Mouse (Mus musculus) spleen, embryonic (tissue): ENCODE data around the gene Gm10715.
"Not testable (repeated sequence)": the region's sequence is repeated elsewhere in the genome, so short reads cannot be mapped to it uniquely, and the experiment has no call there.

Source experiments
- CTCF ChIA-PET: fragments of 350-600 bp; sonication (Branson Sonifier 250); formaldehyde crosslinking; loops from one replicate; lab custom pipeline; 2022; lab: Charles Lee

Gm10715 gene

GRCm38 (mm10) chr9:3036577-3036976 is at the start of gene Gm10715:
TSS of gene Gm10715 (plus strand) at chr9:3036877.
- CTCF ChIA-PET: not testable (repeated sequence)

GRCm38 (mm10) chr9:3000445-3000972 is 36.2 kb upstream of the Gm10715 start, which contains the start of gene Gm10722:
TSS of gene Gm10722 (plus strand) at chr9:3000922.
- CTCF ChIA-PET: not testable (repeated sequence)

- CTCF ChIA-PET: not testable (repeated sequence)
These were observed 35.7 kb upstream of the Gm10715 start for GRCm38 (mm10) chr9:3001006-3001405.

GRCm38 (mm10) chr9:3001948-3002659 is 34.6 kb upstream of the Gm10715 start:
- CTCF ChIA-PET: not testable (repeated sequence)

GRCm38 (mm10) chr9:3002794-3003396 is 33.8 kb upstream of the Gm10715 start, which contains the start of gene Gm11168:
TSS of gene Gm11168 (plus strand) at chr9:3003346.
- CTCF ChIA-PET: not testable (repeated sequence)

- CTCF ChIA-PET: not testable (repeated sequence)
These were observed 30.5 kb upstream of the Gm10715 start for GRCm38 (mm10) chr9:3006179-3006578.

- CTCF ChIA-PET: not testable (repeated sequence)
These were observed 30.0 kb upstream of the Gm10715 start for GRCm38 (mm10) chr9:3006636-3007035.

GRCm38 (mm10) chr9:3007272-3007671 is 29.4 kb upstream of the Gm10715 start:
- CTCF ChIA-PET: not testable (repeated sequence)

- CTCF ChIA-PET: not testable (repeated sequence)
These were observed 27.3 kb upstream of the Gm10715 start for GRCm38 (mm10) chr9:3009331-3009730.

GRCm38 (mm10) chr9:3012054-3012621 is 24.5 kb upstream of the Gm10715 start:
- CTCF ChIA-PET: not testable (repeated sequence)

GRCm38 (mm10) chr9:3012733-3013279 is 23.9 kb upstream of the Gm10715 start, which contains the start of gene Gm10721:
TSS of gene Gm10721 (plus strand) at chr9:3013140.
- CTCF ChIA-PET: not testable (repeated sequence)

GRCm38 (mm10) chr9:3015354-3015753 is 21.3 kb upstream of the Gm10715 start, which contains the start of gene Gm10720:
TSS of gene Gm10720 (plus strand) at chr9:3015654.
- CTCF ChIA-PET: not testable (repeated sequence)

- CTCF ChIA-PET: not testable (repeated sequence)
These were observed 20.8 kb upstream of the Gm10715 start for GRCm38 (mm10) chr9:3015896-3016295.

- CTCF ChIA-PET: not testable (repeated sequence)
These were observed 19.6 kb upstream of the Gm10715 start, which contains the start of gene Gm10719 for GRCm38 (mm10) chr9:3017108-3017507. TSS of gene Gm10719 (plus strand) at chr9:3017408.

- CTCF ChIA-PET: not testable (repeated sequence)
These were observed 17.7 kb upstream of the Gm10715 start for GRCm38 (mm10) chr9:3018944-3019343.

- CTCF ChIA-PET: not testable (repeated sequence)
These were observed 16.6 kb upstream of the Gm10715 start for GRCm38 (mm10) chr9:3019835-3020727.

- CTCF ChIA-PET: not testable (repeated sequence)
These were observed 14.2 kb upstream of the Gm10715 start for GRCm38 (mm10) chr9:3022316-3023008.

GRCm38 (mm10) chr9:3023312-3023984 is 13.2 kb upstream of the Gm10715 start, which contains the start of gene Gm10718:
TSS of gene Gm10718 (plus strand) at chr9:3023547.
- CTCF ChIA-PET: not testable (repeated sequence)

GRCm38 (mm10) chr9:3023985-3024648 is 12.6 kb upstream of the Gm10715 start:
- CTCF ChIA-PET: not testable (repeated sequence)
